Mouse (Mus musculus): ENCODE data around the gene Arg2. TPM values are rescaled to one million over a fixed set of nuclear protein-coding genes. Genes with fewer than 3 reads are reported as not detected.

Arg2 gene
- polyA plus RNA-seq, 1 experiment: not detected

- H3K36me3 ChIP-seq (ENCODE audit: control insufficient read depth, insufficient read depth, low read length, poor library complexity, severe bottlenecking): no peaks in the 10 kb centered on the region
Observed at GRCm38 (mm10) chr12:79141384-79141783, 10.8 kb downstream of the Arg2 start.

DNA sequence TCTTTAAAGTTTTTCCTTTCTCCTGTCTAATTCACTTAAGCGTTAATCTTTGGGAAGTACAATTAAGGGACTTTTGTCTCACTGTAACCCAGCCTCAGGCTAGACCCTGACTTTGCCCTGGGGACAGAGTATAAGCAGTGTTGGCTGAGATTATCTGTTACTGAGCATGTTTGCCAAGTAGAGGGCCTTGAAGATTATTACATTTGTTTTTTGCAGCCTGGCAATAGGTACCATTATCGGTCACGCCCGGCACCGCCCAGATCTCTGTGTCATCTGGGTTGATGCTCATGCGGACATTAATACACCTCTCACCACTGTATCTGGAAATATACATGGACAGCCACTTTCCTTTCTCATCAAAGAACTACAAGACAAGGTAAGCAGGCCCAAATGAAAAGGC is 19.1 kb downstream of the Arg2 start:
- H3K27me3 ChIP-seq (ENCODE audit: control insufficient read depth, insufficient read depth, low read length, poor library complexity, severe bottlenecking): no peaks in the 10 kb centered on the region
- H3K4me3 ChIP-seq (ENCODE audit: low read depth, low read length): no peak overlapping the region
- no peaks in the 10 kb centered on the region for H3K4me1 ChIP-seq (ENCODE audit: control insufficient read depth, insufficient read depth, low read length)
- no peaks in the 10 kb centered on the region for H3K9me3 ChIP-seq (replicated peaks; ENCODE audit: control insufficient read depth, insufficient read depth, low read length, poor library complexity, severe bottlenecking)
- H3K9ac ChIP-seq (ENCODE audit: low read depth, poor library complexity, severe bottlenecking): no peak overlapping the region
- no peaks in the 10 kb centered on the region for H3K36me3 ChIP-seq (ENCODE audit: control insufficient read depth, insufficient read depth, low read length, poor library complexity, severe bottlenecking)
- no peak overlapping the region for H3K27ac ChIP-seq (ENCODE audit: insufficient read depth, low read length)
- TF ChIP-seq CTCF (IDR thresholded peaks at IDR 0.05; ENCODE audit: low read depth, low read length): no peak
- TF ChIP-seq EP300 (IDR thresholded peaks at IDR 0.05; ENCODE audit: insufficient read depth, low read depth, low read length): no peak
- TF ChIP-seq POLR2A (IDR thresholded peaks at IDR 0.05; ENCODE audit: insufficient read depth, low read length): no peak

More at GRCm38 (mm10) chr12:79141384-79141783, 10.8 kb downstream of the Arg2 start:
- H3K9me3 ChIP-seq (replicated peaks; ENCODE audit: control insufficient read depth, insufficient read depth, low read length, poor library complexity, severe bottlenecking): no peaks in the 10 kb centered on the region
- no peak overlapping the region for H3K4me3 ChIP-seq (ENCODE audit: low read depth, low read length)
- no peak overlapping the region for H3K9ac ChIP-seq (ENCODE audit: low read depth, poor library complexity, severe bottlenecking)
- H3K27me3 ChIP-seq (ENCODE audit: control insufficient read depth, insufficient read depth, low read length, poor library complexity, severe bottlenecking): no peaks in the 10 kb centered on the region
- no peaks in the 10 kb centered on the region for H3K4me1 ChIP-seq (ENCODE audit: control insufficient read depth, insufficient read depth, low read length)
- H3K27ac ChIP-seq (ENCODE audit: insufficient read depth, low read length): no peak overlapping the region
- TF ChIP-seq EP300 (IDR thresholded peaks at IDR 0.05; ENCODE audit: insufficient read depth, low read depth, low read length) (no peak), POLR2A (IDR thresholded peaks at IDR 0.05; ENCODE audit: insufficient read depth, low read length) (no peak), CTCF (IDR thresholded peaks at IDR 0.05; ENCODE audit: low read depth, low read length) (no peak)

- Histone ChIP-seq H3K9me3 (replicated peaks; ENCODE audit: control insufficient read depth, insufficient read depth, low read length, poor library complexity, severe bottlenecking) (no peaks in the 10 kb centered on the region), H3K36me3 (ENCODE audit: control insufficient read depth, insufficient read depth, low read length, poor library complexity, severe bottlenecking) (peaks cover 10% of the 10 kb centered on the region), H3K4me1 (ENCODE audit: control insufficient read depth, insufficient read depth, low read length) (no peaks in the 10 kb centered on the region), H3K4me3 (ENCODE audit: low read depth, low read length) (no peak overlapping the region), H3K9ac (ENCODE audit: low read depth, poor library complexity, severe bottlenecking) (no peak overlapping the region), H3K27me3 (ENCODE audit: control insufficient read depth, insufficient read depth, low read length, poor library complexity, severe bottlenecking) (no peaks in the 10 kb centered on the region), H3K27ac (ENCODE audit: insufficient read depth, low read length) (no peak overlapping the region)
- no peak for TF ChIP-seq CTCF (IDR thresholded peaks at IDR 0.05; ENCODE audit: low read depth, low read length)
- no peak for TF ChIP-seq POLR2A (IDR thresholded peaks at IDR 0.05; ENCODE audit: insufficient read depth, low read length)
- TF ChIP-seq EP300 (IDR thresholded peaks at IDR 0.05; ENCODE audit: insufficient read depth, low read depth, low read length): no peak
Observed at GRCm38 (mm10) chr12:79162876-79163275, 32.3 kb downstream of the Arg2 start.

DNA sequence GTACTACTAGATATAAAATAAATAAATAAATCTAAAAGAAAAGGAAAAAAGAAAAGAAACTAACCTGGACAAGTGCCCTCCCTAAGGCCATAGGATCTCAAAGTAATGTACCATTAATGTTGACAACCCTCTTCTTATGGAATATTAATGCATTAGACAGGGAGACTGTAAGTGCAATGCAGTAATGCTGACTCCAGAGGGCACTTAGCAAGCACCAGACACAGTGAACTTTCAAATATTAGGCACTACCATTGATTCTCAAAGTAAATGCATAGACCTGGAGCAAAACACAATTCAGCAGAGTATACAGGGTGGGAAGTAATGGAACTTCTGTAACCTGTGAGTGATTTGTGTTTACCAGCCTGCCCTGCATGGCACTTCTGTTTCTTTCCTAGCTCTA is 38.6 kb downstream of the Arg2 start:
- no peaks in the 10 kb centered on the region for H3K4me1 ChIP-seq (ENCODE audit: control insufficient read depth, insufficient read depth, low read length)
- no peaks in the 10 kb centered on the region for H3K9me3 ChIP-seq (replicated peaks; ENCODE audit: control insufficient read depth, insufficient read depth, low read length, poor library complexity, severe bottlenecking)
- H3K27me3 ChIP-seq (ENCODE audit: control insufficient read depth, insufficient read depth, low read length, poor library complexity, severe bottlenecking): no peaks in the 10 kb centered on the region
- no peak overlapping the region for H3K27ac ChIP-seq (ENCODE audit: insufficient read depth, low read length)
- peaks cover 3% of the 10 kb centered on the region; the same call in 1 of the 2 replicates for H3K36me3 ChIP-seq (ENCODE audit: control insufficient read depth, insufficient read depth, low read length, poor library complexity, severe bottlenecking)
- TF ChIP-seq POLR2A (IDR thresholded peaks at IDR 0.05; ENCODE audit: insufficient read depth, low read length): no peak
- TF ChIP-seq EP300 (IDR thresholded peaks at IDR 0.05; ENCODE audit: insufficient read depth, low read depth, low read length): no peak
- TF ChIP-seq CTCF (IDR thresholded peaks at IDR 0.05; ENCODE audit: low read depth, low read length): no peak
- no peak overlapping the region for H3K4me3 ChIP-seq (ENCODE audit: low read depth, low read length)
- H3K9ac ChIP-seq (ENCODE audit: low read depth, poor library complexity, severe bottlenecking): no peak overlapping the region

- TF ChIP-seq CTCF (IDR thresholded peaks at IDR 0.05; ENCODE audit: low read depth, low read length) (no peak), EP300 (IDR thresholded peaks at IDR 0.05; ENCODE audit: insufficient read depth, low read depth, low read length) (no peak), POLR2A (IDR thresholded peaks at IDR 0.05; ENCODE audit: insufficient read depth, low read length) (no peak)
- no peak overlapping the region for H3K27ac ChIP-seq (ENCODE audit: insufficient read depth, low read length)
- H3K4me3 ChIP-seq (ENCODE audit: low read depth, low read length): no peak overlapping the region
- no peak overlapping the region for H3K9ac ChIP-seq (ENCODE audit: low read depth, poor library complexity, severe bottlenecking)
- no peaks in the 10 kb centered on the region for H3K27me3 ChIP-seq (ENCODE audit: control insufficient read depth, insufficient read depth, low read length, poor library complexity, severe bottlenecking)
- H3K36me3 ChIP-seq (ENCODE audit: control insufficient read depth, insufficient read depth, low read length, poor library complexity, severe bottlenecking): peaks cover 4% of the 10 kb centered on the region
- H3K4me1 ChIP-seq (ENCODE audit: control insufficient read depth, insufficient read depth, low read length): no peaks in the 10 kb centered on the region
- H3K9me3 ChIP-seq (replicated peaks; ENCODE audit: control insufficient read depth, insufficient read depth, low read length, poor library complexity, severe bottlenecking): no peaks in the 10 kb centered on the region
Observed at GRCm38 (mm10) chr12:79170421-79170820, 39.8 kb downstream of the Arg2 start.

GRCm38 (mm10) chr12:79171269-79171995 is 40.9 kb downstream of the Arg2 start:
- Histone ChIP-seq H3K27me3 (ENCODE audit: control insufficient read depth, insufficient read depth, low read length, poor library complexity, severe bottlenecking) (no peaks in the 10 kb centered on the region), H3K36me3 (ENCODE audit: control insufficient read depth, insufficient read depth, low read length, poor library complexity, severe bottlenecking) (peaks cover 11% of the 10 kb centered on the region), H3K9me3 (replicated peaks; ENCODE audit: control insufficient read depth, insufficient read depth, low read length, poor library complexity, severe bottlenecking) (no peaks in the 10 kb centered on the region), H3K4me3 (ENCODE audit: low read depth, low read length) (peak overlapping the region; percentile 74), H3K9ac (ENCODE audit: low read depth, poor library complexity, severe bottlenecking) (peak overlapping the region; percentile 75), H3K27ac (ENCODE audit: insufficient read depth, low read length) (no peak overlapping the region), H3K4me1 (ENCODE audit: control insufficient read depth, insufficient read depth, low read length) (no peaks in the 10 kb centered on the region)
- TF ChIP-seq POLR2A (IDR thresholded peaks at IDR 0.05; ENCODE audit: insufficient read depth, low read length): no peak
- no peak for TF ChIP-seq EP300 (IDR thresholded peaks at IDR 0.05; ENCODE audit: insufficient read depth, low read depth, low read length)
- TF ChIP-seq CTCF (IDR thresholded peaks at IDR 0.05; ENCODE audit: low read depth, low read length): no peak

Measured in ES-Bruce4 (cell line).